Mouse (Mus musculus) spleen, postnatal 4 days (tissue): Measurements from ENCODE around the gene Kif26a.

Experiments
- DNase-seq, 2 experiments: peaks; one replicate each; pipeline ENCODE4 v3.0.0; 2022; ENCODE audit warnings: low spot score in 2 of 2

Gene Kif26a

GRCm38 (mm10) chr12:112145875-112146651 lies at the start of gene Kif26a:
Gene Kif26a, plus strand, starts transcription at chr12:112146208.
- peak; percentile 36 to 78 for DNase-seq

GRCm38 (mm10) chr12:112096733-112097117 lies 49.3 kb upstream of the Kif26a start:
- no peak for DNase-seq

- DNase-seq = no peak
Observed at GRCm38 (mm10) chr12:112100106-112100505, 45.9 kb upstream of the Kif26a start.

- no peak for DNase-seq
Observed at GRCm38 (mm10) chr12:112101045-112101444, 45.0 kb upstream of the Kif26a start.

- DNase-seq = no peak
Observed at GRCm38 (mm10) chr12:112103179-112103578, 42.8 kb upstream of the Kif26a start.

GRCm38 (mm10) chr12:112104890-112105289 lies 41.1 kb upstream of the Kif26a start:
- no peak for DNase-seq

GRCm38 (mm10) chr12:112106541-112106971 lies 39.5 kb upstream of the Kif26a start, which contains the start of gene Aspg:
Gene Aspg, plus strand, starts transcription at chr12:112106679.
- DNase-seq = no peak

- DNase-seq = no peak
Observed at GRCm38 (mm10) chr12:112107685-112108084, 38.3 kb upstream of the Kif26a start.

GRCm38 (mm10) chr12:112108696-112109445 lies 37.1 kb upstream of the Kif26a start:
- DNase-seq = no peak

- DNase-seq = no peak
Observed at GRCm38 (mm10) chr12:112109701-112110100, 36.3 kb upstream of the Kif26a start.

- no peak for DNase-seq
Observed at GRCm38 (mm10) chr12:112111323-112111722, 34.7 kb upstream of the Kif26a start.

- no peak for DNase-seq
Observed at GRCm38 (mm10) chr12:112112235-112112634, 33.8 kb upstream of the Kif26a start.

- no peak for DNase-seq
Observed at GRCm38 (mm10) chr12:112112686-112113396, 33.2 kb upstream of the Kif26a start.

- peak; percentile 63 to 89 for DNase-seq
Observed at GRCm38 (mm10) chr12:112113710-112114109, 32.3 kb upstream of the Kif26a start.

- no peak for DNase-seq
Observed at GRCm38 (mm10) chr12:112117006-112117405, 29.0 kb upstream of the Kif26a start.

- DNase-seq = no peak
Observed at GRCm38 (mm10) chr12:112117649-112118048, 28.4 kb upstream of the Kif26a start.

- DNase-seq = no peak
Observed at GRCm38 (mm10) chr12:112121188-112121587, 24.8 kb upstream of the Kif26a start.

GRCm38 (mm10) chr12:112125903-112126302 lies 20.1 kb upstream of the Kif26a start:
- no peak for DNase-seq

GRCm38 (mm10) chr12:112126931-112127635 lies 18.9 kb upstream of the Kif26a start:
- DNase-seq = no peak

GRCm38 (mm10) chr12:112128526-112128925 lies 17.5 kb upstream of the Kif26a start:
- no peak for DNase-seq

GRCm38 (mm10) chr12:112129300-112129856 lies 16.6 kb upstream of the Kif26a start:
- no peak for DNase-seq
